Mouse (Mus musculus) naive thymus-derived CD4-positive, alpha-beta T cell, adult 2 months (primary cell): Measurements from ENCODE around the gene Epn2.
A peak's percentile ranks its signal among the peaks of the same experiment; 100 is the strongest.

Experiments used
- DNase-seq: peaks from one replicate; pipeline ENCODE4 v3.0.0-alpha.2; 2011; ENCODE audit warnings: low read depth

Gene Epn2

GRCm38 (mm10) chr11:61578983-61579877 lies at the start of gene Epn2:
Gene Epn2, minus strand, starts transcription at chr11:61579687.
- peak; percentile 74 for DNase-seq

- DNase-seq, result no peak
Measured at GRCm38 (mm10) chr11:61626509-61626908, 47.0 kb upstream of the Epn2 start.

GRCm38 (mm10) chr11:61625136-61625535 lies 45.6 kb upstream of the Epn2 start:
- no peak for DNase-seq

GRCm38 (mm10) chr11:61620762-61621161 lies 41.3 kb upstream of the Epn2 start:
- no peak for DNase-seq

- peak; percentile 74 for DNase-seq
Measured at GRCm38 (mm10) chr11:61620254-61620670, 40.8 kb upstream of the Epn2 start.

GRCm38 (mm10) chr11:61619791-61620241 lies 40.3 kb upstream of the Epn2 start:
- DNase-seq, result no peak

GRCm38 (mm10) chr11:61619356-61619755 lies 39.9 kb upstream of the Epn2 start:
- no peak for DNase-seq

GRCm38 (mm10) chr11:61618571-61618970 lies 39.1 kb upstream of the Epn2 start:
- DNase-seq, result no peak

- DNase-seq, result no peak
Measured at GRCm38 (mm10) chr11:61618131-61618530, 38.6 kb upstream of the Epn2 start.

- DNase-seq, result no peak
Measured at GRCm38 (mm10) chr11:61617293-61617975, 37.9 kb upstream of the Epn2 start.

GRCm38 (mm10) chr11:61616523-61617292 lies 37.2 kb upstream of the Epn2 start:
- DNase-seq, result no peak

GRCm38 (mm10) chr11:61615686-61616522 lies 36.4 kb upstream of the Epn2 start:
- DNase-seq, result no peak

- no peak for DNase-seq
Measured at GRCm38 (mm10) chr11:61614401-61614800, 34.9 kb upstream of the Epn2 start.

GRCm38 (mm10) chr11:61612116-61612635 lies 32.7 kb upstream of the Epn2 start:
- DNase-seq, result no peak

- DNase-seq, result no peak
Measured at GRCm38 (mm10) chr11:61611197-61611596, 31.7 kb upstream of the Epn2 start.

GRCm38 (mm10) chr11:61608072-61608471 lies 28.6 kb upstream of the Epn2 start:
- no peak for DNase-seq

- peak; percentile 86 for DNase-seq
Measured at GRCm38 (mm10) chr11:61602705-61603104, 23.2 kb upstream of the Epn2 start.

- no peak for DNase-seq
Measured at GRCm38 (mm10) chr11:61601465-61601864, 22.0 kb upstream of the Epn2 start.

GRCm38 (mm10) chr11:61598367-61598766 lies 18.9 kb upstream of the Epn2 start:
- DNase-seq, result no peak

GRCm38 (mm10) chr11:61597471-61597870 lies 18.0 kb upstream of the Epn2 start:
- DNase-seq, result no peak

- no peak for DNase-seq
Measured at GRCm38 (mm10) chr11:61593069-61593468, 13.6 kb upstream of the Epn2 start.
